Mouse (Mus musculus): ENCODE measurements at regions not wholly inside any gene's neighbourhood (a gene's known extent, or its start where the extent isn't known, plus 50 kb on each side); places are given as distances from the start of the nearest gene placed in this dataset.

- no peak for TF ChIP-seq CTCF (IDR thresholded peaks at IDR 0.05; ENCODE audit: control insufficient read depth, insufficient read depth, insufficient replicate concordance, low read depth, low read length)
- TF ChIP-seq POLR2A (IDR thresholded peaks at IDR 0.05; ENCODE audit: control insufficient read depth, low read depth, low read length), result no peak
Measured at GRCm38 (mm10) chr17:47170978-47171593, 160.7 kb upstream of the Ubr2 start.

Measured in testis, adult 2 months (tissue).